Mouse (Mus musculus): ENCODE results near the gene Umodl1.

The Umodl1 gene

GRCm38 (mm10) chr17:30954340-30954739 lies at the start of gene Umodl1:
Gene Umodl1 (plus strand): TSS chr17:30954640.
- no peak for DNase-seq (ENCODE audit: low spot score)

GRCm38 (mm10) chr17:30907577-30907976 lies 46.9 kb upstream of the Umodl1 start:
- DNase-seq (ENCODE audit: low spot score), result no peak

GRCm38 (mm10) chr17:30910866-30911731 lies 43.3 kb upstream of the Umodl1 start:
- no peak for DNase-seq (ENCODE audit: low spot score)

GRCm38 (mm10) chr17:30911732-30912088 lies 42.7 kb upstream of the Umodl1 start:
- DNase-seq (ENCODE audit: low spot score), result no peak

- DNase-seq (ENCODE audit: low spot score), result no peak
These were observed 41.9 kb upstream of the Umodl1 start for GRCm38 (mm10) chr17:30912536-30912935.

DNA sequence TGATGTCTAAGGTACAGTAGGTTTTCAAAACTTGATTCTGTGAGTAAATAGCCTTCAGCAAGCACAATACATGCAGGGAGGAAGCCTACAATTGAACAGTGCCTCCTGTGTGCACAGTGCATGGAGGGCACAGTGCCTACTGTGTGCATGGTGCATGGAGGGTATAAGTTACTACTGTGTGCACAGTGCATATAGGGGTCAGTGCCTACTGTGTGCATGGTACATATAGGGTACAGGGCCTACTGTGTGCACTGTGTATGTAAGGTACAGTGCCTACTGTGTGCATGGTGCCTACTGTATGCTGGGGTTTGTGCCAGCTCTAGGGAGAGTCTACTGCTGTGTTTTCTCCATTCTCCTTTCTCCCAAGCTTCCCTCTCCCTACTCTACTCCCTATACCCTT lies 40.2 kb upstream of the Umodl1 start:
- no peak for DNase-seq (ENCODE audit: low spot score)

DNA sequence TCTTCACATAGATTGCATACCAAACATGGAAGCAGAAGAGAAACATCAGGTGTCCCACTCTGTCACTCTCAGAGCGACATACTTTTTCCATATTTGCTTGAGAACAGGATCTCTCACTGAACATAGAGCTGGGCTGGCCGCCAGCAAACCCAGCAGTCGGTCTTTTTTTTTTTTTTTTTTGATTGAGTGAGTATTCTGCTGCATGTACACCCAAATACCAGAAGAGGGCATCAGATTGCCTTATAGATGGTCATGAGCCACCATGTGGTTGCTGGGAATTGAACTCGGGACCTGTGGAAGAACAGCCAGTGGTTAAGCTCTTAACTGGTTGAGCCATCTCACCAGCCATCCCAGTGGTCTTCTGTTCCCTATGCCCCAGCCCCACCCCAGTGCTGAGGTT lies 30.9 kb upstream of the Umodl1 start:
- DNase-seq (ENCODE audit: low spot score), result no peak

GRCm38 (mm10) chr17:30930827-30931226 lies 23.6 kb upstream of the Umodl1 start:
- DNase-seq (ENCODE audit: low spot score), result no peak

DNA sequence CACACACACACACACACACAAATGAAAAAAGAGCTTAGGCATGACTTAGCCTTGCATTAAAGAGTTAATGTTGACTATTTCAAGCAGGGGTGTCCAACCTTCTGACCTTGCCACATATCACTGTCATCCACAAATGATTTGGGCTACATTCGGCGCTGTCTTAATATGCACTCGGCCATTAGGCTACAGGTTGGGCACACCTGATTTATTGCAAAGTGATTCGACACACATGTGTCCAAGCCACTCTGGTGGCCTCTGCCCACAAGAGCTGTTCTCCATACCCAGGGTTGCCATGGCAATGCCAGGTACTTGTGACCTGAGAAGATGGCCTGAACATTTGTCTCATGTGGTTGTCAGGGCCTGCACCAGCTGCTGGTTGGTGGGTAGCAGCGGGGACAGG lies 21.6 kb upstream of the Umodl1 start:
- no peak for DNase-seq (ENCODE audit: low spot score)

DNA sequence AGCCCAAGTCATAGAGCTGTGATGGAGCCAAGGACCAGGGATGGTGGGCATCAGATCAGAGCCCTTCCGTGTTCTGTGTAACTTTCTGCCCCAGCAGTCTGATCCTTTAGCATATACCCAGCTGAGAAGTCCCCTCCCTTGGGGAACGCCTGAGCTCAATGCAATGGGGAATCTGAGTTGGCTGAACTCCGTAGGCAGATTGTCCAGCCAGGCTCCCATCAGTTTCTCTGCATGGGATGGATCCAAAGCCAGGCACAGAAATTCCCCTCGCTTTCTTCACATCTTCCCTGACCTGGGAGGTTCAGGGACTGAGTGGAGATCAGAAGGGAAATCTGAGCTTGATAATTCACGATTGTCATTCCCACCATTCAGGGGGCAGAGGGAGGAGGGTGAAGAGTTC lies 19.1 kb upstream of the Umodl1 start:
- DNase-seq (ENCODE audit: low spot score), result no peak

DNA sequence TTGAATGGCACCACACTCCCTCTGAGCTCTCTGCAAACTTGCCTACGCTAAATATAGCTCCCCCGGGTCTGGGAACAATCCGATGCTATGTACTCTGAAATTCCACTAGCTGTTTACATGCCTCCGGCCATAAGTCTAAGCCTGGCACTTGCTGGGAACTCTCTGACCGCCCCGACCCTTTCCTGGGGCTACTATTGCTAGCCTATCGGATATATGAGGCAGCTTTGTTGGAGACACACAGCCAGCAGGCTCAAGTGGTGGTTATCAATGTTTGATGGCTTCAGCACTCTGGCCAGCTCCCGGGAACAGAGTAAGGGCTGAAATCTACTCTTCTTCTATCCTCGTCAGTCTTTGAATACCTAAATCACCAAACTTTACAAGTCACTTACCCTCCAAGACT lies 15.9 kb upstream of the Umodl1 start:
- DNase-seq (ENCODE audit: low spot score), result no peak

GRCm38 (mm10) chr17:30948382-30948781 lies 6.1 kb upstream of the Umodl1 start:
- DNase-seq (ENCODE audit: low spot score), result no peak

- DNase-seq (ENCODE audit: low spot score), result peak; percentile 57
These were observed 3.7 kb upstream of the Umodl1 start for GRCm38 (mm10) chr17:30950780-30951179.

DNA sequence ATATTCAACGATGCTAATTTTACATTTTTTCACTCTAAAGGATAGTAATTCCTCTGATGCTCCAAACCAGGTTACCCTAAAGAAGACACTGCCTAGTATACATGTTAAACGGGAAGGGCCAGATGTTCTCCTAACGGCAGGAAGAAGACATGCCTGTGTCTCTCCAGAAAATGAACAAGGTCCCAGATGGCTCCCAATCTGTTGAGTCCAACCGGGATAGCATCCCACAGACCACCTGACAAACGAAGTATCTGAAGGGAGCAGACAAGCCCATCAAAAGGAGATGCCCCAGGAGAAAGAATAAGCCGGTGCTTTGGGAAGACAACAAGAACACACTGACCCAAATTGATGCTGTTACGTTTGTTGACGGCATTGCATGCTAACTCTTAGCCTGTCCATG lies 2.8 kb upstream of the Umodl1 start:
- DNase-seq (ENCODE audit: low spot score), result no peak

DNA sequence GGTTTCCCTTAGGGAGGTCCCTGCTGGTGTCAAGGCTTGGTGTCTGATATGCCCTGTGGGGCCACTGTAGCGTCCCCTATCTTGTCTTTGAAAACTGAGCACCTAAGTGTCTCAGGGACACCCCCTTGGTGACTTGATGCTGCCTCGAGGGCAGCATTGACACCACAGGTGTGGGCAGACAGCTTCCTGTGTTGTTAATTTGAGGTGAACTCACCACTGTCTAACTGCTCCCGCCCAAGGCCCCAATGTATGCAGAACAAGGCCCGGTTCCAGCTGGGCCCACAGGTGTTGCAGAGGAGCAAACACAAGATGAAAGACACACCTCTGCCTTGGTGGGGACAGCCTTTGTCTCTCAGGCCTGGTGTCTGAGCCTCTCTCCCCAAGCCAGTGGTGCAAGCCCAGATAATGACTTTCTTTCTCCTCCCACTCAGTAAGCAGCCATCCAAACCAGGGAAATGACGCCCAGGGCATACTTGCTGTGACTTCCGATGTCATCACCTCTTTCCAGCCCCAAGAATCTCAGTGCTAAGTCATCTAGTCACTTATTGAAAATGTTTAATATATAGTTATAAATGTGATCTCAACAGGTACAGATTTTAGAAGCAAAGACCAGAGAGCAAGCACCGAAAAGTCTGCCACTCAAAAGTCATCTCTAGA lies 7.6 kb downstream of the Umodl1 start:
- DNase-seq (ENCODE audit: low spot score), result no peak

GRCm38 (mm10) chr17:30962880-30963279 lies 8.4 kb downstream of the Umodl1 start:
- DNase-seq (ENCODE audit: low spot score), result no peak

GRCm38 (mm10) chr17:30969983-30970382 lies 15.5 kb downstream of the Umodl1 start:
- DNase-seq (ENCODE audit: low spot score), result no peak

- no peak for DNase-seq (ENCODE audit: low spot score)
These were observed 17.4 kb downstream of the Umodl1 start for GRCm38 (mm10) chr17:30971877-30972276.

DNA sequence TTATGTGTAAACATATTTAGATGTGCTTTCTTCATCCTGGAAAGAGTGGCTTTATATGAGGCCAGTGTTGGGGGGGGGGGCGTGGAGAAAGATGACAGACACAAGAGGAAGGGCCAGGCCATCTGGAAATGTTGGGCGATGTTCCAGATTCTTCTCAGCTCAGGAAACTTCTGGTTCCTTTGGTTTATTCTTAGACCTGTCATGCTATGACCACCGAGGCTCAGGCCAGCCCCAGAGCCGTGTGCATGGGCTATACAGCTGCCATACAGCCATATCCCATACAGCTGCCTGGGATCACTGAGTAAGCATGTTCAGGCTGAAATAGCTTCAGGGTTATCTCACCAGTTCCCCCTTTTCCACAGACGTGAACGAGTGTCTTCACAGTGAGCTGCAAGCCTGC lies 18.9 kb downstream of the Umodl1 start:
- DNase-seq (ENCODE audit: low spot score), result no peak

GRCm38 (mm10) chr17:30977290-30977689 lies 22.9 kb downstream of the Umodl1 start:
- DNase-seq (ENCODE audit: low spot score), result no peak

- DNase-seq (ENCODE audit: low spot score), result no peak
These were observed 24.1 kb downstream of the Umodl1 start for GRCm38 (mm10) chr17:30978556-30978955.

DNA sequence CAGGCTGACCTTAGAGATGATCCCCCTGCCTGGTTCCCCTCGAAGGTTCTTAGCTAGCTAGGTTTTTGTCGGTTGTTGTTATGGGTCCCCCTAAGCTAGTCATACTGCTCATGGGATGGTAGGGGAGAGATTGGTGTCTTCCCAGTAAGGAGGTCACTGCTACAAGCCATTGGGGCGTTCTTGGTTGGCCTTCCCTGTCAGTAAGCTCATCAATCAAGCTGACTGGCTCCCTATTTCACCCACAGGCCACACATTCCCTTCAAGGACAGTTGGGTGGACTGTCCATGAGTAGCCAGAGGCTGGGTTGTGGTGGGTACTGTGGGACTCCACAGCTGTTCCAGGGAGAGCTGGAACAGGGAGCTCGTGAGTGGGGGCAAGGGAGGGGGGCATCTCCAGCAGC lies 29.1 kb downstream of the Umodl1 start:
- DNase-seq (ENCODE audit: low spot score), result no peak

DNA sequence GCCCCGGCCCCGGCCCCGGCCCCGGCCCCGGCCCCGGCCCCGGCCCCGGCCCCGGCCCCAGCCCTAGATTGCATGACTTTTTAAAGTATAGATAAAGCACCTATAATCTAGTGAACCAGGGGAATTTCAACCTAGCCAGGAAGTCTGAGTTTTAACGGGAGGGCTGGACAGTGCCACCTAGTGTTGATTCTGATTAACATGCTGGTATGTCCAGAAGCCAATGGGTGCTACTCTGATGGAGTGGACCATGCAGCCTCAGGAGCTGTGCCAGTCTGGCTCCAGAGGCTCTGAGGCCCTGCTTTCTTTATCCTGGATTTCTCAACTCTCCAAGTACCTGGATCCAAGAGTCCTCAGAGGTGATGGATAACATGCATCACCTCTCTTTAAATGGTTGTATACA lies 35.8 kb downstream of the Umodl1 start:
- DNase-seq (ENCODE audit: low spot score), result no peak

GRCm38 (mm10) chr17:30996296-30996695 lies 41.9 kb downstream of the Umodl1 start:
- DNase-seq (ENCODE audit: low spot score), result no peak
